Mouse (Mus musculus) limb, embryonic 13.5 days (tissue): ENCODE data around the gene Hydin. TPM values are rescaled to one million over a fixed set of nuclear protein-coding genes. Genes with fewer than 3 reads are reported as not detected.

ENCODE experiments used
- ATAC-seq: fragments of 200-750 bp; cut with Nextera tagmentation; 2 replicates; pipeline ENCODE4 v1.8.0; 2017; ENCODE audit warnings: low read depth, moderate number of reproducible peaks, moderate TSS enrichment; ENCODE audit not compliant: low FRiP score
- H3K27ac ChIP-seq: fragments of 300-500 bp; sonication (generic); 2 replicates; pipeline ENCODE4 v1.5.1; 2015; ENCODE audit warnings: inconsistent platforms, mild to moderate bottlenecking, moderate library complexity
- H3K27me3 ChIP-seq: fragments of 300-500 bp; sonication (generic); 2 replicates; pipeline ENCODE4 v1.6.1; 2015; ENCODE audit warnings: mild to moderate bottlenecking, inconsistent platforms
- H3K36me3 ChIP-seq: fragments of 300-500 bp; sonication (generic); 2 replicates; pipeline ENCODE4 v1.6.1; 2015; ENCODE audit warnings: inconsistent platforms, mild to moderate bottlenecking, moderate library complexity
- H3K4me1 ChIP-seq: fragments of 300-500 bp; sonication (generic); 2 replicates; pipeline ENCODE4 v1.6.1; 2015; ENCODE audit warnings: inconsistent platforms
- H3K4me2 ChIP-seq: fragments of 300-500 bp; sonication (generic); replicated peaks from 2 replicates; pipeline ENCODE4 v1.6.1; 2015; ENCODE audit warnings: inconsistent platforms, mild to moderate bottlenecking, moderate library complexity
- H3K4me3 ChIP-seq: fragments of 300-500 bp; sonication (generic); 2 replicates; pipeline ENCODE4 v1.5.1; 2015; ENCODE audit warnings: moderate library complexity, mild to moderate bottlenecking, inconsistent platforms
- H3K9ac ChIP-seq: fragments of 300-500 bp; sonication (generic); 2 replicates; pipeline ENCODE4 v1.6.1; 2015; ENCODE audit warnings: mild to moderate bottlenecking, inconsistent platforms
- H3K9me3 ChIP-seq: fragments of 300-500 bp; sonication (generic); 2 replicates; pipeline ENCODE4 v1.6.1; 2016; ENCODE audit warnings: inconsistent platforms
- WGBS: fragments of 180-500 bp; shearing (Covaris S2); methylation state at CpG from one replicate; pipeline ENCODE4 v1.1.7; 2015; 5-methylcytosine and 5-hydroxymethylcytosine counted together
- microRNA-seq: library from miRNA; unstranded; fragments of <30 nt; microRNA quantifications from one replicate; pipeline ENCODE4, GENCODE M21; 2016
- polyA plus RNA-seq: library from polyadenylated mRNA; unstranded; fragments of >200 nt; fragmentation: Nextera tagmentation; extraction: Ambion mirVana; gene quantifications from 2 replicates; pipeline ENCODE4 v1.2.1, GENCODE M21; 2015

Gene Hydin
- polyA plus RNA-seq, 1 experiment from 2014 or later: 0.28 TPM

GRCm38 (mm10) chr8:110648577-110648976, 381.8 kb downstream of the Hydin start:
- Histone ChIP-seq H3K4me3 (no peak overlapping the region), H3K4me2 (no peak overlapping the region), H3K27ac (no peak overlapping the region), H3K9ac (no peak overlapping the region), H3K4me1 (no peaks in the 10 kb centered on the region), H3K36me3 (peaks cover 31% of the 10 kb centered on the region), H3K27me3 (no peaks in the 10 kb centered on the region), H3K9me3 (no peaks in the 10 kb centered on the region)
- ATAC-seq: no peak
- 92% methylated on average over 3 of the region's 3 CpGs for WGBS

GRCm38 (mm10) chr8:110649286-110649685, 382.5 kb downstream of the Hydin start:
- Histone ChIP-seq H3K9ac (no peak overlapping the region), H3K9me3 (no peaks in the 10 kb centered on the region), H3K27ac (no peak overlapping the region), H3K4me2 (no peak overlapping the region), H3K4me1 (no peaks in the 10 kb centered on the region), H3K4me3 (no peak overlapping the region), H3K27me3 (no peaks in the 10 kb centered on the region), H3K36me3 (peaks cover 31% of the 10 kb centered on the region)
- no peak for ATAC-seq
- WGBS: 84% methylated on average over 6 of the region's 6 CpGs

GRCm38 (mm10) chr8:110650838-110651237, 384.1 kb downstream of the Hydin start:
- Histone ChIP-seq H3K27me3 (no peaks in the 10 kb centered on the region), H3K9me3 (no peaks in the 10 kb centered on the region), H3K36me3 (peaks cover 29% of the 10 kb centered on the region), H3K4me3 (no peak overlapping the region), H3K4me1 (no peaks in the 10 kb centered on the region), H3K27ac (no peak overlapping the region), H3K4me2 (no peak overlapping the region), H3K9ac (no peak overlapping the region)
- WGBS: 92% methylated on average over 9 of the region's 9 CpGs
- no peak for ATAC-seq

GRCm38 (mm10) chr8:110651847-110652246, 385.1 kb downstream of the Hydin start:
- Histone ChIP-seq H3K9me3 (no peaks in the 10 kb centered on the region), H3K4me2 (no peak overlapping the region), H3K27ac (no peak overlapping the region), H3K27me3 (no peaks in the 10 kb centered on the region), H3K4me1 (no peaks in the 10 kb centered on the region), H3K4me3 (no peak overlapping the region), H3K36me3 (peaks cover 31% of the 10 kb centered on the region), H3K9ac (no peak overlapping the region)
- 78% methylated on average over 4 of the region's 4 CpGs for WGBS
- ATAC-seq: no peak

- Histone ChIP-seq H3K9me3 (no peaks in the 10 kb centered on the region), H3K36me3 (peaks cover 31% of the 10 kb centered on the region), H3K4me1 (no peaks in the 10 kb centered on the region), H3K27me3 (no peaks in the 10 kb centered on the region), H3K4me2 (no peak overlapping the region), H3K9ac (no peak overlapping the region), H3K4me3 (no peak overlapping the region), H3K27ac (no peak overlapping the region)
- ATAC-seq: no peak
- WGBS: 85% methylated on average over 9 of the region's 9 CpGs
These were observed 387.6 kb downstream of the Hydin start for GRCm38 (mm10) chr8:110654075-110655060.

GRCm38 (mm10) chr8:110655827-110656226, 389.1 kb downstream of the Hydin start:
- Histone ChIP-seq H3K36me3 (peaks cover 29% of the 10 kb centered on the region), H3K9me3 (no peaks in the 10 kb centered on the region), H3K27me3 (no peaks in the 10 kb centered on the region), H3K4me1 (no peaks in the 10 kb centered on the region), H3K4me2 (no peak overlapping the region), H3K9ac (no peak overlapping the region), H3K27ac (no peak overlapping the region), H3K4me3 (no peak overlapping the region)
- no peak for ATAC-seq
- 85% methylated on average over 1 of the region's 1 CpGs for WGBS

- H3K4me2 ChIP-seq: no peak overlapping the region
- WGBS: 90% methylated on average over 2 of the region's 2 CpGs
- H3K27me3 ChIP-seq: no peaks in the 10 kb centered on the region
- no peak overlapping the region for H3K9ac ChIP-seq
- H3K4me1 ChIP-seq: no peaks in the 10 kb centered on the region
- H3K36me3 ChIP-seq: peaks cover 22% of the 10 kb centered on the region
- no peak overlapping the region for H3K4me3 ChIP-seq
- no peak for ATAC-seq
- H3K9me3 ChIP-seq: no peaks in the 10 kb centered on the region
- H3K27ac ChIP-seq: no peak overlapping the region
These were observed 390.9 kb downstream of the Hydin start for GRCm38 (mm10) chr8:110657661-110658060.

Small RNA genes within 50 kb of the gene (microRNA-seq; reads per million reads assigned to microRNA genes)
- gene Gm44489 (not detected), gene Gm47306 (not detected)

Other genes starting within 250 kb of the Hydin start
- not detected in 2 replicates for gene Chst4, start 227.2 kb upstream of the Hydin start, polyA plus RNA-seq
- 12.5 and 12.6 TPM in 2 replicates for gene Zfp612, start 187.2 kb upstream of the Hydin start, polyA plus RNA-seq
- gene Gm21964, start 165.8 kb upstream of the Hydin start, polyA plus RNA-seq: not detected in 2 replicates
- not detected in 2 replicates for gene Gm17720, start 164.2 kb upstream of the Hydin start, polyA plus RNA-seq
- gene Calb2, start 98.8 kb upstream of the Hydin start, polyA plus RNA-seq: 4.0 and 4.1 TPM in 2 replicates
- gene Cmtr2, start 51.3 kb upstream of the Hydin start, polyA plus RNA-seq: 7.6 and 8.0 TPM in 2 replicates